Mouse (Mus musculus) midbrain, postnatal 0 days (tissue): ENCODE measurements at regions not wholly inside any gene's neighbourhood (a gene's known extent, or its start where the extent isn't known, plus 50 kb on each side); places are given as distances from the start of the nearest gene placed in this dataset.
"Not testable (repeated sequence)": the region's sequence is repeated elsewhere in the genome, so short reads cannot be mapped to it uniquely, and the experiment has no call there.

Source experiments
- ATAC-seq: fragments of 200-750 bp; cut with Nextera tagmentation; 2 replicates; pipeline ENCODE4 v1.8.0; 2017; ENCODE audit warnings: moderate number of reproducible peaks, mild to moderate bottlenecking, moderate TSS enrichment, moderate library complexity; ENCODE audit not compliant: low FRiP score
- DNase-seq: peaks from one replicate; pipeline ENCODE4 v3.0.0-alpha.2; 2015; ENCODE audit warnings: low spot score
- H3K27ac ChIP-seq: fragments of 300-500 bp; sonication (generic); 2 replicates; pipeline ENCODE4 v1.5.1; 2014; ENCODE audit warnings: low read depth, mild to moderate bottlenecking, low read length, mixed read lengths
- H3K27me3 ChIP-seq: fragments of 300-500 bp; sonication (generic); 2 replicates; pipeline ENCODE4 v1.6.1; 2014; ENCODE audit warnings: low read length, control low read depth, mixed read lengths; ENCODE audit not compliant: insufficient read depth
- H3K36me3 ChIP-seq: fragments of 300-500 bp; sonication (generic); 2 replicates; pipeline ENCODE4 v1.6.1; 2014; ENCODE audit warnings: low read length, control low read depth, mixed read lengths; ENCODE audit not compliant: insufficient read depth
- H3K4me1 ChIP-seq: fragments of 300-500 bp; sonication (generic); 2 replicates; pipeline ENCODE4 v1.6.1; 2014; ENCODE audit warnings: mild to moderate bottlenecking, control low read depth, antibody characterized with exemption, low read length, mixed read lengths; ENCODE audit not compliant: insufficient read depth
- H3K4me2 ChIP-seq: fragments of 300-500 bp; sonication (generic); 2 replicates; pipeline ENCODE4 v1.6.1; 2014; ENCODE audit warnings: low read depth, mild to moderate bottlenecking, low read length, mixed read lengths; ENCODE audit not compliant: poor library complexity, severe bottlenecking
- H3K4me3 ChIP-seq: fragments of 300-500 bp; sonication (generic); 2 replicates; pipeline ENCODE4 v1.5.1; 2014; ENCODE audit warnings: low read depth, mild to moderate bottlenecking, low read length, moderate library complexity
- H3K9ac ChIP-seq: fragments of 300-500 bp; sonication (generic); replicated peaks from 2 replicates; pipeline ENCODE4 v1.6.1; 2014; ENCODE audit warnings: mild to moderate bottlenecking, low read length, moderate library complexity, mixed read lengths; ENCODE audit not compliant: poor library complexity, severe bottlenecking
- H3K9me3 ChIP-seq: fragments of 300-500 bp; sonication (generic); 2 replicates; pipeline ENCODE4 v1.6.1; 2016; ENCODE audit warnings: low read length, control low read depth
- CTCF ChIP-seq: IDR thresholded peaks from 2 replicates; pipeline ENCODE4 v1.5.1; 2016; ENCODE audit warnings: antibody characterized with exemption, mild to moderate bottlenecking
- WGBS: fragments of 180-500 bp; shearing (Covaris S2); extraction: QIAGEN DNeasy Blood & Tissue Kit; methylation state at CpG from one replicate; pipeline ENCODE4 v1.1.7; 2014; 5-methylcytosine and 5-hydroxymethylcytosine counted together

GRCm38 (mm10) chr3:6427905-6428304 is 192.3 kb downstream of the 1700008P02Rik start:
- DNase-seq (peak; percentile 53), ATAC-seq (no peak)
- 69% methylated on average over 1 of the region's 1 CpGs for WGBS
- Histone ChIP-seq H3K4me3 (no peak overlapping the region), H3K9me3 (no peaks in the 10 kb centered on the region), H3K4me2 (no peak overlapping the region), H3K4me1 (no peaks in the 10 kb centered on the region), H3K36me3 (no peaks in the 10 kb centered on the region), H3K27ac (no peak overlapping the region), H3K9ac (no peak overlapping the region), H3K27me3 (no peaks in the 10 kb centered on the region)
- TF ChIP-seq CTCF: no peak

GRCm38 (mm10) chr3:6400871-6401270 is 219.4 kb downstream of the 1700008P02Rik start:
- no peak for TF ChIP-seq CTCF
- Histone ChIP-seq H3K27me3 (no peaks in the 10 kb centered on the region), H3K4me1 (no peaks in the 10 kb centered on the region), H3K9ac (no peak overlapping the region), H3K36me3 (no peaks in the 10 kb centered on the region), H3K27ac (no peak overlapping the region), H3K4me3 (no peak overlapping the region), H3K4me2 (no peak overlapping the region), H3K9me3 (no peaks in the 10 kb centered on the region)
- DNase-seq: no peak
- ATAC-seq: no peak

- Histone ChIP-seq H3K9me3 (no peaks in the 10 kb centered on the region), H3K4me1 (no peaks in the 10 kb centered on the region), H3K27me3 (no peaks in the 10 kb centered on the region), H3K4me2 (no peak overlapping the region), H3K9ac (no peak overlapping the region), H3K27ac (no peak overlapping the region), H3K36me3 (no peaks in the 10 kb centered on the region), H3K4me3 (no peak overlapping the region)
- ATAC-seq: peak; percentile 65; the same call in 1 of the 2 replicates
- TF ChIP-seq CTCF: no peak
- DNase-seq: no peak
Observed at GRCm38 (mm10) chr3:6385669-6386068, 234.6 kb downstream of the 1700008P02Rik start.

GRCm38 (mm10) chr3:6382896-6383295 is 237.3 kb downstream of the 1700008P02Rik start:
- no peak overlapping the region for H3K4me3 ChIP-seq
- DNase-seq: no peak
- H3K27ac ChIP-seq: no peak overlapping the region
- H3K27me3 ChIP-seq: no peaks in the 10 kb centered on the region
- H3K4me1 ChIP-seq: no peaks in the 10 kb centered on the region
- TF ChIP-seq CTCF: no peak
- no peak overlapping the region for H3K4me2 ChIP-seq
- ATAC-seq: no peak
- no peak overlapping the region for H3K9ac ChIP-seq
- no peaks in the 10 kb centered on the region; the same call in 1 of the 2 replicates for H3K9me3 ChIP-seq
- no peaks in the 10 kb centered on the region for H3K36me3 ChIP-seq

- DNase-seq: no peak
- 57% methylated on average over 1 of the region's 1 CpGs for WGBS
Observed at GRCm38 (mm10) chr3:6382296-6382695, 237.9 kb downstream of the 1700008P02Rik start.

GRCm38 (mm10) chr3:6381732-6382131 is 238.5 kb downstream of the 1700008P02Rik start:
- Histone ChIP-seq H3K9ac (no peak overlapping the region), H3K4me3 (no peak overlapping the region), H3K9me3 (no peaks in the 10 kb centered on the region; the same call in 1 of the 2 replicates), H3K27me3 (no peaks in the 10 kb centered on the region), H3K36me3 (no peaks in the 10 kb centered on the region), H3K4me1 (no peaks in the 10 kb centered on the region), H3K27ac (no peak overlapping the region), H3K4me2 (no peak overlapping the region)
- no peak for DNase-seq
- no peak for TF ChIP-seq CTCF
- 65% methylated on average over 5 of the region's 5 CpGs for WGBS
- ATAC-seq: no peak

More at GRCm38 (mm10) chr3:6382296-6382695, 237.9 kb downstream of the 1700008P02Rik start:
- Histone ChIP-seq H3K4me2 (no peak overlapping the region), H3K4me1 (no peaks in the 10 kb centered on the region), H3K9me3 (no peaks in the 10 kb centered on the region; the same call in 1 of the 2 replicates), H3K9ac (no peak overlapping the region), H3K27me3 (no peaks in the 10 kb centered on the region), H3K36me3 (no peaks in the 10 kb centered on the region), H3K27ac (no peak overlapping the region), H3K4me3 (no peak overlapping the region)
- TF ChIP-seq CTCF: no peak
- no peak for ATAC-seq

- ATAC-seq, H3K4me2 ChIP-seq, DNase-seq, H3K27me3 ChIP-seq, H3K9ac ChIP-seq, H3K9me3 ChIP-seq, H3K27ac ChIP-seq, H3K4me1 ChIP-seq, H3K36me3 ChIP-seq, H3K4me3 ChIP-seq: not testable (repeated sequence)
- no CpG with 5 or more reads among the region's 21 CpGs for WGBS
Observed at GRCm38 (mm10) chr3:6339001-6339400, 281.2 kb downstream of the 1700008P02Rik start.
